Mouse (Mus musculus) induced T-regulatory cell, adult 2 months (primary cell): ENCODE data around the gene Eme2.

Experiments
- DNase-seq: peaks from one replicate; pipeline ENCODE4 v3.0.0-alpha.2; 2012; ENCODE audit warnings: low read depth

Gene Eme2

DNA sequence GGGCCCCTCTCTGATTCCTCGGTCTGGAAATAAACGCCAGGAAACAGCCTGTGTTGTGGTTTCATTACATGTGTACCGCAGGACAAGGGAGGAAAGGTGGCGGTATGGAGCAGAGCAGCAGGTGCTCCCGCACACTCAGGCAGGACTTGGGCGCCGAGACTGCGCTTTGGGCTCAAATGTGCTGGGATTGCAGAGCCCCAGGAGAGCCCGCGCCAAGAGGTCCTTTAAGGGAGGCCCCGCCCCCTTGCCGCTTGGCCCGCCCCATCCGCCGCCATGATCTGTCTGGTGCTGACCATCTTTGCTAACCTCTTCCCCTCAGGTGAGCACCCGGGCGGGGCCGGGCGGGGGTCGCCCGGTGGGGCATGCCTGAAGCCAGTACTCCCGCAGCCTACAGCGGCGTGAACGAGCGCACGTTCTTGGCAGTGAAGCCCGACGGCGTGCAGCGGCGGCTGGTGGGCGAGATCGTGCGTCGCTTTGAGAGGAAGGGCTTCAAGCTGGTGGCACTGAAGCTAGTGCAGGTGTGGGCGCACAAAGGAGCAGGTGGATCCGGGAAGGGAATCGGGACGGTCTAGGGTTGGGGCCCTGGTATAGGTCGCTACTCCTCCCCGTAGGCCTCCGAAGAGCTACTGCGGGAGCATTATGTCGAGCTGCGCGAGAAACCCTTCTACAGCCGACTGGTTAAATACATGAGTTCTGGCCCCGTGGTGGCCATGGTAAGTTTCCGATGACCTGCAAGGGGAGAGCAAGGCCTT lies 1.5 kb upstream of the Eme2 start, which contains the start of gene Nme3:
Gene Nme3, plus strand, starts transcription at position 260 of the 752 bp plus-strand sequence.
- peak; percentile 86 for DNase-seq

DNA sequence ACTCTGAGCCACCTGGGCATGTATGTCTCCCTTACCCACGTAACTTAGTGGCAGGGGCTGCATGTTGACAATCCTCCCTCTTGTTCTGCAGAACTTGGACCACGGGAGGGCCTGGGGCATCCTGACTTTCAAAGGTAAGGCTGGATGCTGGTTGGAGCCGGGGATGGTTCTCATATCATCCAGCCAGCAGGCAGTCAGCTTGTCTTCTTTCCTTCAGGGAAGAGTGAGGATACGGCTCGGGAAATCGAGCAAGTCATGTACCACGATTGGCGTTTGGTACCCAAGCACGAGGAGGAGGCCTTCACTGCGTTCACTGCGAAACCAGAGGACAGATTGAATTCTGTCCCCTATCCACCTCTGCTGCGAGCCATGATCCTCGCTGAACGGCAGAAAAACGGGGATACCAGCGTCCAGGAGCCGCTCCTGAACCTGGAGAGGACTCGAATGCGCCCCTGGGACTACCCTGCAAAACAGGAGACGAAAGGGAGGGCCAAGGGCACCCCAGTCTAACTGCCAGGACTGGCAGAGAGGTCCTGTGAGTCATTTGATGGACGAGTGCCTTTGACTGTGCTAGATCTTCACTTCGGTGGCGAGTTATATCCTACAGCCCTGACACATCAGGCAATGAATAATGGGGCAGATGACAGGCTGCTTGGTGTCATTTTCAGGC lies 819 bp upstream of the Eme2 start:
- no peak for DNase-seq

DNA sequence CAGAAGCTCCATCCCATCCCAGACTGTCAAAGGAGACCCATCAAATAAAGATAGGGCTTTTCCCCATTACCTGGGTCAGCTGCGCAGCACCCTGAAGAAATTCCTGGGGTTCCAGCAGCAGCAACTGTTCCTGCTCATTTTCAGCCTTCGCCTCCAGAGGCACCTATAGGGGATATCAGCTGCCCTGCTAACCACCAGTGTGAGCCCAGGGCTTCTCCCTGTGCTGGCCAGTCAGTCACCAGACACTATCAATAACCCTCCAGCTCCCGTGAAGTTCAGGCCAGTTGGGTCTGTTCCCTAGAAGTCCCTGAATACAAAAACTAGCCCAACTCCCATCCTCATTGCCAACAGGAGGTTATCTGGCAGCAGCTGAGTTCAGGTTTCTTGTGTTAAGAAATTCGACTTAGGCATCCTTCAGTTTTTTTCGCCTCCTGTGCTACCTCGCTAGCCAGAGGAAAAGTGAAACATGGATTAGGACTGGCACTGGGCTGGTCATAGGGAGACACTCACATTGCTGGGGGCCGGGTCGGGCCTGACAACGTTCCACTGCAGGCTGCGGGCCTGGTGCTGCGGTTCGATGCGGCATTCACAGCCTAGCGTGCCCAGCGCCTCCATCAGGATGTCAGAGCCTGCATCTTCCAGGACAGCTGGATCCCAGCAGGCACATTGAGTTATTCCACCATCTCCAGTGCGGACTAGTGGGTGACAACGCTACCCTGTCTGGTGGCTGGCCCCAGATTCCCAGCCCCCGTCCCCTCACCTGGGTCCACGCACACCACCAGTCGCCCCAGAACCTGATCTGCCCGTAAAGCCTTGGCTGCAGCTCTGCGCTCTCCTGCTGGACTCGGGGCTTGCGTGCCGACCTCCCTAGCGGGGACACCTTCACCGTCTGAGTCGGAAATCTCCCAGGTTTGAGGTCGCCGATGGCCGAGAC lies 559 bp downstream of the Eme2 start:
- DNase-seq: no peak

DNA sequence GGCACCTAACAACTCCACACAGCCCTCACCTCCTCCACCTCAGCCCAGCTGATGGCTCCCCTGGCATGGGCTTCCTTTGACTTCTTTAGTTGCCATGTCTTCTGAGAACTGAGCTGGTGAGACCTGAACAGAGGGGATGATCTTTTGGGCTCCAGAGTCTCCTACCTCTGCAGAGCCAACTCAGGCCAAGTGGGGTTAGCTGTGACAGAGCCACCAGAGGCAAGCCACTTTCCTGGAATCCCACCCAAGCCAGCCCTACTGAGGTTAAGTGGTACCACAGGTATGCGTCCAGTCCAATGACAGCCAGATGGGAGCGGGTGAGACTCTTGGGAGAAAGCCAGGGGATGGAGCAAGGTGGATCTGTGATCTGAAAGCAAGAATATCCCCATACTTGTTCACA lies 1.6 kb downstream of the Eme2 start:
- no peak for DNase-seq

DNA sequence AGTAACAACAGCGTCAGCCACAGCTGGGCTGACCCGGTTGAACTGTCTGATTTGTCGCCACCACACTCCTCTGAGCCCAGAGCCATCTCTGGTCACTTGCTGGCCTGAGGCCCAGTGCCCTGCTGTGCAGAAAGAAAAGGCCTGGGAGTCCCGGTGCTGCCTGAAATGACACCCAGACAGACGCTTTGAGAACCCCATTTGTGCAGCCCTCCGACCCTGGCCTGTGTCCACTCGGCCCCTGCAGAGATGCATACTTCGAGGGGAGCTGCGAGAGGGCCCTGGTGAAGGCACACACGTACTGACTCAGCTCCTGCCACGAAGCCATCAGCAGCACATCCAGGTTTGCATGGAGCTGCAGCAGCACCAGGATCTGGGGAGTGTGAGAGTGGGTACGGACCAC lies 2.1 kb downstream of the Eme2 start:
- DNase-seq: no peak

DNA sequence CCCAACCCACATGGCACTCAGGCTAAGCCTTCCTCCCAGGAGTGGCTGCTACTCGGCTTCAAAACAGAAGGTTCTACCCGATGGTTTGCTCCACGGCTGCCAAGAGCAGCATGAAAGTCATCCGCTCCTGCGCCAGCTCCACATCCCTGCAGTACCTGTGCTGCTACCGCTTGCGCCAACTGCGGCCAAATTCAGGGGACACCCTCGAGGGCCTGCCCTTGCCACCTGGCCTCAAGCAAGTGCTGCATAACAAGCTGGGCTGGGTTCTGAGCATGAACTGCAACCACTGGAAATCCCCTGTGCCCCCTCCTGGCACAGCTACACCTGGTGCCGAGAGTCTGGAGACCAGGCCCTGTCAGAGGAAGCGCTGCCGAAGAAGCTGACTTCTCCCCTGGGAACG lies 3.6 kb downstream of the Eme2 start:
- DNase-seq: no peak

DNA sequence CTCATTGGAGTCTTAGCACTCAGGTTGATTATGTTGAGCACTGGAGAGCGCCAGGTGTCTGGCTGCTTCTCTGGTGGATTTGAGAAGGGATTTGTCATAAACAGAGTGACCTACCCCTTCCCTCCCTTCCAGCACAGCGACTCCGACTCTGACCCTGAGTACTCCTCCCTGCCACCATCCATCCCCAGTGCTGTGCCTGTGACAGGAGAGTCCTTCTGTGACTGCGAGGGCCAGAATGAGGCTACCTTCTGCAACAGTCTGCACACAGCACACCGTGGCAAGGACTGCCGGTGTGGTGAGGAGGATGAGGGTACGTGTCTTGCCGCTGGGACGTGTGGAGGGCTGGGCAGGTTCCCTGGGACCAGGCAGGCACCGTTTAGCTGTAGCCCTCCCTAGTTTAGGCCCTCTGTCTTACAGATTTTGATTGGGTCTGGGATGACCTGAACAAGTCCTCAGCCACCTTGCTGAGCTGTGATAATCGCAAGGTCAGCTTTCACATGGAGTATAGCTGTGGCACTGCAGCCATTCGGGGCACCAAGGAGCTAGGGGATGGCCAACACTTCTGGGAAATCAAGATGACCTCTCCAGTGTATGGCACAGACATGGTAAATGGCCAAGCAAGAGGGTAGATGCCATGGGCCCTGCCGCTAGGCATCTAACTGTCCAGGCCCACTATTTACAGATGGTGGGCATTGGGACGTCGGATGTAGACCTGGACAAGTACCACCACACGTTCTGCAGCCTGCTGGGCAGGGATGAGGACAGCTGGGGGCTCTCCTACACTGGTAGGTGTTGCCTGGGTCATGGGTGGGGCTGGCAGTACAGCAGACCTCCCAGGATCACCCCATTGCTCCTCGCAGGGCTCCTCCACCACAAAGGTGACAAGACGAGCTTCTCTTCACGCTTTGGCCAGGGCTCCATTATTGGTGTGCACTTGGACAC lies 4.5 kb downstream of the Eme2 start:
- no peak for DNase-seq

DNA sequence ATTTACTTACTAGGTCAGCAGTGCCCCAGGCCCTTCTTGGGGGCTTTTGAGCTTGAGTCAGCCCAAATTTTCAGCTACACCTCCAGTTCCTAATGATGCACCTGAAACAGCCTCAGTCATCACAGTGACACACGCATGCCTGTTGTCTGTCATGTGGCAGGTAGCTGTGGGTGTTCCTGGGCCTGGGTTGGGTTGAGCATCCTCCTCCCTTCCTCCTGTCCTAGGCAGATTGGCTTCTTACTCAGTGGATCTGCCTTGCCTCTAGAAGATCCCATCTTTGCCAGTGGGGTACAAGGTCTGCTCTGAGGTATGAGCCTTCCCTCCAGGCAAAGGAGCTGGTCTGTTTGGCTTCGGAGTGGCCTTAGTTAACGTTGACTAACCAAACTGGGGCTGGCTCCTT lies 6.0 kb downstream of the Eme2 start:
- no peak for DNase-seq

DNA sequence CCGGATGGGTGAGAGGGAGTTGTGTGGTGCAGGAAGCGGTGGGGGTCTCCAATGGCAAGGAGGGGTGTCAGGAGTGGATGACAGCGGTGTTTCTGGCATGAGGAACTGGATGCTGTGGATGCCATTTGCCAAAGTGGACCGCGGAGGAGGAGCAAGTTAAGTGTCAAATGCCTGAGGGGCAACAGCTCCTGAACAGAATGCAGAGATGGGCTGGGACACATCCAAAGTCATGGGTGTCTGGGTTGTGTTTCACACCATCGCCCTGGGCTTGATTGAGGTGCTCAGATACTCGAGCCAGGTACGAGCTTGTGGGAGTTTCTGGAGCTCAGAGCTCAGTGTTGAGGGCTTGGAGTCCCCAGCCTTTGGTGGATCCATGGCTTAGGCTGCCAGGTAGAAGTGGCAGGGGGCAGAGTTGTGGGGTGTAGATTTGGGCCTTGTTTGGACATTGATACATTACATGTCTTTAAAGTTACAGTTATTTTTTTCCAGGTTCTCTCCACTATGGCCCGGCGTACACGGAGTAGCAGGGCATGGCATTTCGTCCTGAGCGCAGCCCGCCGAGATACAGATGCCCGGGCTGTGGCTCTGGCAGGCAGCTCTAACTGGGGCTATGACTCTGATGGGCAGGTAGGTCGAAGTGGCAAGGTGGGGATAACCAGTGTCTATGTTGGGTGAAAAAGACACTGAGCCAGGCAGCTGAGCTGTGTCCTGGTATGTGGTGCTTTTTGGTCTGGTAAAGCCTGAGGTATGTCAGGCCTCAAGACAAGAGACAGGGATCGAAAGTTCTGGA lies 7.4 kb downstream of the Eme2 start:
- peak; percentile 52 for DNase-seq

DNA sequence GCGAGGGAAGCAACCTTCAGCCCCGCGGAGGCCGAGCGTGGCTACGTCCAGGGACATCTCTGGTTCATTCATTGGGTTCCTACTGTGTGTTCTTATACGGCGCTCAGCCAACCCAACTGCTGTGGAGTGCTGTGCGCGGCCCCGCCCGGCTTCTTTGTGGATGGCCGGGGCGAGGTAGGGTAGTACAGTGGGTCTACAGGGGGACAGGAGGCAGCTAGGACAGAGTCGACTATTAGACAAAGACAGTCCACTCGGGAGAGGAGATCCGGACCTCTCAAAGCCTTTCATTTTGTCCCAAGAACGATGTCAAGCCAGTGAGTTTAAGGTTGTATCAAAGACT lies 8.0 kb downstream of the Eme2 start:
- no peak for DNase-seq

DNA sequence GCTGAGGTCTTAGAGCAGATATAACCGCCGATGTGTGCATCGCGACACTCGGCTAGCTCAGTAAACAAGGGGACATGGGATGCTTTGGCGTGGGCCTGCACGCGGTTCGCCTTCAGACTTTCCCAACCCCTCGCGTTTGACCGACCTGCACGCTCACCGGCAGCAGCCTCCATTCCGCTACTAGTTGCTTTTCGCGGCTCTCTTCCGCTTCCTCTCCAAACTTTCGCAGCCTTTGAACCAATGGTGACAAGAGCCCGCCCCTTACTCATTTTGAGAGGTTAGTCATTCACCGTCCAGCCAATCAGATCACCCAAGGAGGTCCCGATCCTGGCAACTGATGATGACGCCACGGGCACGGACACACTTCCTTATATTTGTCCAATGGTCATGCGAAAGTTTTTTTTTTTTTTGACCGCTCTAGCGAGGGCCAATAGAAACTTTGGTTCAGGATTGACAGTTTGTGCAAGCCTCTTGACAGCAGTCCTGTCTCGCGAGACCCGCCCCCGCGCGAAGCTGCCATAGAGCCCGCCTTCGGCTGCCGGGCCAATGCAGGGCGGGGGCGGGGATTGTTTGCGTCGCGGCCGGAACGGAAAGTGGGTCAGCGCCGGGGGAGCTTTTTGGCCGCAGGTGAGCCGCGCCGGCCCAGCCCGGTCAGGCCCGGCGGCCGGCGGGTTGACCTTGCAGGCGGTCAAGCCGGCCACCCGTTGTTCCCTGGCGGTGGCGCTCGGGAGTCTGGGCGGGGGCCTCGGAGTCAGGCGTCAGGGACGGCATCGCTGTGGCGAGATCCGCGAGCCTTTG lies 8.6 kb downstream of the Eme2 start, which contains the start of the genes Nubp2 and Spsb3:
Gene Nubp2, minus strand, starts transcription at position 216 of the 798 bp plus-strand sequence.
Gene Spsb3, plus strand, starts transcription at position 510 of the 798 bp plus-strand sequence.
- peak; percentile 99 for DNase-seq

DNA sequence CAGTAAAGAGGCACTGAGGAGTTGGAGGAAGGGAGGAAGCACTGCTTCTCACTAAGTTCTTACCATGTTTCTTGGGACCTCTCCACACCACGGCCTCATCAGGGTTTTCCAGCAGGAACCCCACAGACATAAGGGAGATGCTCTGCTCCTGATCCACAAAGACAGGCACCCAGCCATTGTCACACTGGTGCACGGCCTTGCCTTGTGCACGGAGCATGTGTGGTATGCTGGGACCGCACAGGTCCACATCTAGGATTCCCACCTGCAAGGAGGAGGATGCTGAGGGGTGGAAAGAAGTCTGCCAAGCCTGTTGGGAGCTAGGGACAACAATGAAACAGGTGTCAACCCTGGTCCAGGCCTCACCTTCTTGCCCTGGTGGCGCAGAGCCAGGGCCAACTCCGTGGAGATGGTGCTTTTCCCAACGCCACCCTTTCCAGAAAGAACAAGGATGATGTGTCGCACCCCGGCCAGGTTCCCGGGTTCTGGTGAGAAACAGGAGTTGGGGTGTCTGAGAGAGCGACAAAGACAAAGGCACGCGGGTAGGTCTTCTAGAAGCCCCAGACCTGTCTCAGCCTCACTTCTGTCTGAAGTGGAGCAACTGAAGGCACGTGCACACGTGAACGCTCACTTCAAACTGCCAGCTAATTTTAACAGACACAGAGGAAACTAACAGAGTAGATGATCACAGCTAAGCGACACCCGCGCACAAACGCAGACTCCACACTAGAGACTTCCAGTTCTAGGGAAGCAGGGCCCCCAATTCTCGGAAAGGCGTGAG lies 9.3 kb downstream of the Eme2 start:
- no peak for DNase-seq

DNA sequence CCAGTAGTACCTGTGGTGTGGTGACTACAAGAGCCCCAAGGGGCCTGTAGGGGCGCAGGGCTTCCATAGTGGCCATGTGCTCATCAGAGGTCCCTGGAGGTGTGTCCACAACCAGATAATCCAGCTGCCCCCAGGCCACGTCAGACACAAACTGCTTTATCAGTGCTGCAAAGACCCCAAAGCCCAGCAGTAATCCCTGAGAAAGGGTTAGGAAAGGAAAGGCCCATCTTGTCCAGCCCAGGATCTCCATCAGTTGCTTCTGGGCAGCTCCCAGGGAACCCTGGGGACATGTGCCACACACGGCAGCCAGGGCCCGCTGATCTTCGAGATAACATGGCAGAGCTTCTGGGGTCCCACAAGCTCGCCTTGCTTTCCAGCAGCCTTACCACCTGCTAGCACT lies 10.5 kb downstream of the Eme2 start:
- no peak for DNase-seq

DNA sequence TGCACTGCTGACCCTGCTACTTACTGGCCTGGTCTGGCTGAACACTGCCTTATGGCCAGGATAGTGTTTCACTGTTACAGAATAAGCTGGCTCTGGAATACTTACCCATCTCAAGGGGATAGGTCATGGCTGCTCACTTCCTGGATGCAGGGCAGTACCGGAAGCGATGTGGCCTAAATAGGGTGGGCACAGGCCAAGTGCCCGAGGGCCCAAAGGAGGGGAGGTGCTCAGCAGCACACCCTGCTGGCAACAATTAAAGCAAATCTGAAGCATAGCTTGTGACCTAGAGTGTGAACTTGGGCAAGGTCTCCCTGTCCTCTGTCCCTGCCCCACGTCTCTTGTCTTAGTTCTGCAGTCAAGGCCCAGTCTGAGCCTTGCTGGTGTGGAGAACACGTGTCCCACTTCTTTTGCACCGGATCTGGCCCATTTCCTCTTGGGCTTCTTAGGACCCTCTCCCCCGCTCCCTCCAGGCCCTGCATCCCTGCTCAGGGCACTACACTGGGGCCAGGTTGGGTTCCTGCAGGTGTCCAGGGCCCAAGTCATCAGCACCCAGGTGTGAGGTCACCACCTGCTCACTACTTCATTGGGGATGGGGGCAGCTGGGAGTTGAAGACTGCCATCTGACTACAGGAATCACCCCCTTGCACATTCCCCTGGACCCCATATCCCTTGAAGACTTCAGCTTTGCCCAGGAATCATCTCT lies 13.0 kb downstream of the Eme2 start:
- DNase-seq: peak; percentile 53

DNA sequence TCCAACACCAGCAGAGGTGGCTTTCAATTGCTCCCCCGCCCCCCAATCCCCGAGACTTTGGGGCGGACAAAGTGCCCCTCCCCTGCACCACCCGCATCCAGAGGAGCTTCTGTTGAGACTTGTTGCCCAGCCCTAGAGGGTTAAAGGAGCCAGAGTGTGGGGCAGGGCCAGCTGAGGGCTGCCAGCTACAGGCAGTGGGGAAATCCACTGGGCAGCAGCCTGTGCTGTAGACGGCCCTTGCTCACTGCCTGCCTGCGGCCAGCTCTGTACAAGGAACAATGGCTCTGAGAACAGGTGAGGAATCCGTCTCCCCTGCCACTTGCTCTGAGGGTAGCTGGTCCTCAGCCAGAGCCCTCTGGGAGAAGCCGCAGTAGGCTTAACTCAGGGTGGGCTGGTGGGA lies 16.4 kb downstream of the Eme2 start:
- no peak for DNase-seq

DNA sequence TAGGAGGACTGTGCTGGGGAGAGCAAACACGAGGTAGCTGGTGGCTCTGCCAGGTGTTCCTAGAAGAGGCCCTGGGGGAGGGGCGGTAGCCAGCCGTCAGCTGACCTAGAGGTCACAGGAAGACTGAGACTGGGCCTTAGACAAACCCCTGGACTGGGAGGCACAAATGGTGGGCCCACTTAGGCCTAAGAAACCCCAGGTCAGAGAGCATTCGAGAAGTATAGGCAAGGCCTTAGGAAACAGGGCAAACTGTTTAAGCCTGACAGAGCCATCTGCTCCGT lies 16.8 kb downstream of the Eme2 start:
- DNase-seq: no peak

DNA sequence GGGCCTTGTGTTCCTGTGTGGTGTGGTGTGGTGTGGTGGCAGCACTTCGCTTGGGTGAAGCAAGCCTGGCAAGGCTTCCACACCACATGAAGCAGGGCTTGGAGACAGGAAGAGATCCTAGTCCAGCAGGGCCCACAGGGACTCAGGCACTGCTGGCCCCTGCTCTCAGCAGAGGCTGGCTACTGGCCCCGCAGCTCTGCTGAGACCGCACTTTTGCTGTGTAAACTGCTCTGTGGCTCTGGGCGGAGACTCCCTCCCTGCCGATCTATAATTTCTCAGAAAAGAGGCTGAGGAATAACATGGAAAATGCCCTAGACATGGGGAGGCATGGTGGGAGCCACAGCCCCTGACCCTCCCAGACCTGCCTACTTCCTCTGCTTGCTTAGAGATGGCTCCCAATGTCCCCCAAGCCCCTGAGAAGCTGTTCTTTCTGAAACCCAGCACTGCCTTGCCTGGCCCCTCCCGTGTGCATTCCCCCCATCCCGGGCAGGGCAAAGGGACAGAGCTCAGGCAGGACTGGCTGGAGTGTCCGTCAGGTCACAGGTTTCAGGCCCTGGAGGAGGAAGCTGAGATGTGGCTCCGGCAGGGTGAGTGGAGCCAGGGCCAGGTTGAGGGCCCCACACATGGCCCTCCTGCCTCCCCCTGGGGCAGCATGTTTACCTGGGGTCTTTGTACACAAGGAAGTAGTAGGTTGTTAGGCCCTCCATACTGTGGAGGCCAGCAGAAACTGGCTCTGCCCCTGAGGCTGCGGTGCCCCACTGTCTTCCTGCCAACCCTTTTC lies 17.4 kb downstream of the Eme2 start:
- DNase-seq: no peak

DNA sequence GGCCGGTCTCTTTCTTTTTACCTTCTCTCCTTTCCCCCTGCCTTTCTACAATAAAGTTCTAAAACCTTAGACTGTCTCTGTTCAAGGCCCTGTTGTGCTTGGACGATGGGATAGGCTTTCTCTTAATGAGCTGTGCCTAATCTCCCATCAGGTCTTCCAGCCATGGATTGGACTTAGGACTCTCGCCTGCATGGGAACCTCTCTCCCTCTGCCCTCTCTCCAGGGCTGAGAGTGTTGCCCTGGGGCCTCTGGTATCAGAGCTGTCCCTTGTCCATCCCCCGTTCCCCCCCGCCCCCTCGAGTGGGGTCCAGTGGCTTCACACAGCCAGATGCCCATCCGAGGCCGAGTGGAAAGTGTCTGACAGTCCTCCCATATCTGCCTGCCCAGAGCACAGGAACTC lies 19.9 kb downstream of the Eme2 start:
- DNase-seq: no peak
